Mouse (Mus musculus): Measurements from ENCODE around the gene Serpinb1b.
"Not testable (repeated sequence)": the region's sequence is repeated elsewhere in the genome, so short reads cannot be mapped to it uniquely, and the experiment has no call there.

Gene Serpinb1b

GRCm38 (mm10) chr13:33078056-33078705 lies at the start of gene Serpinb1b:
Serpinb1b (plus strand) TSS chr13:33078575.
- DNase-seq: no peak

DNA sequence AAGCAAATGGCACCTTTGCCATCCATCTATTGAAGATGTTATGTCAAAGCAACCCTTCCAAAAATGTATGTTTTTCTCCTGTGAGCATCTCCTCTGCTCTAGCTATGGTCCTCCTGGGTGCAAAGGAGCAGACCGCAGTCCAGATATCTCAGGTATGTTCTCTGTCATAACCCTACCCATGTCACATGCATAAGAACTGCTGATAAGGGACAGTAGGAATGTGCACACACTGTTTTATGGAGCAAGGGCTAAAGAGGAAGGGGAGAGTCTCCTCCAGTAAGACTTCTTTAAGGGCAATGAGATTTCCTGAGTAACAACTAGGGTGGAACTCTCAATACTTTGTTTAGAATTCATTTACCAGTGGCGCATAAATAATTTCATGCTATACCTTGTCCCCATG lies 48.9 kb upstream of the Serpinb1b start:
- not testable (repeated sequence) for DNase-seq

- no peak for DNase-seq
These were observed 48.1 kb upstream of the Serpinb1b start for GRCm38 (mm10) chr13:33030281-33030680.

DNA sequence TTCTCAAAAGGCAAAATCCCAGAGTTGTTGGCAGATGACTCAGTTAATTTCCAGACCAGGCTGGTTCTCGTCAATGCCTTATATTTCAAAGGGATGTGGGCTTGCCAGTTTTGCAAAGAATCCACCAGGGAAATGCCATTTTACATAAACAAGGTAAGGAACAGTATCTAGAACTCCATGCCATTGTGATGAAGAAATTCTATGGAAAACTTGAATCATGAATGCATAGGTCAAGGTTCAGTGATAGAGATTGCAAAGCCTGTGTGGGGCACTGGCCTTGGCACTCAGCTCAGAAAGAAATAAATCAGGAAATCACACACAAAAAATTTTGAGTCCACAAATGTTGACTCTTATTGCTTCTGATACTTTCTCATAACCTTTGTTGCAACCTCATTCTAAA lies 42.9 kb upstream of the Serpinb1b start:
- no peak for DNase-seq

GRCm38 (mm10) chr13:33043542-33043941 lies 34.8 kb upstream of the Serpinb1b start:
- DNase-seq: no peak

GRCm38 (mm10) chr13:33047234-33047633 lies 31.1 kb upstream of the Serpinb1b start:
- DNase-seq: no peak

GRCm38 (mm10) chr13:33048187-33048586 lies 30.2 kb upstream of the Serpinb1b start:
- DNase-seq: peak in 1 of 2 experiments; percentile 10

DNA sequence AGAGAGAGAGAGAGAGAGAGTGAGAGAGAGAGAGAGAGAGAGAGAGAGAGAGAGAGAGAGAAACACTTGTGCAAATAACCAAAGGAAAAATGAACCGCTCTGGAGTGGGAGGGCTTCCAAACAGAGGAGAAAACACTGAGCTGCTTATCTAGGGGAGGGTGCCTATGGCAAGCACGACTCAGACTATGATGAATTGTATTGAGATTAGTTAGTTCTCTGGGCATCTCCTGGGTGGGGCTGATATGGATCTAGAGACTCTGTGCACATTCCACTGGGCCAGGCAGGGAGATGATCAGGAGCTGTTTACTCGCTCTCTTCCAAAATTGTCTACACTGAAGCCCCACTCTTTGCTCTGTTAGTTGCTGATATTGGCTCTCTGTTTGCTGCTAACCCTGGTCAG lies 26.7 kb upstream of the Serpinb1b start:
- DNase-seq: no peak

- no peak for DNase-seq
These were observed 15.3 kb upstream of the Serpinb1b start for GRCm38 (mm10) chr13:33063048-33063447.

- no peak for DNase-seq
These were observed 10.9 kb upstream of the Serpinb1b start for GRCm38 (mm10) chr13:33067387-33067977.

GRCm38 (mm10) chr13:33068164-33068563 lies 10.2 kb upstream of the Serpinb1b start:
- no peak for DNase-seq

DNA sequence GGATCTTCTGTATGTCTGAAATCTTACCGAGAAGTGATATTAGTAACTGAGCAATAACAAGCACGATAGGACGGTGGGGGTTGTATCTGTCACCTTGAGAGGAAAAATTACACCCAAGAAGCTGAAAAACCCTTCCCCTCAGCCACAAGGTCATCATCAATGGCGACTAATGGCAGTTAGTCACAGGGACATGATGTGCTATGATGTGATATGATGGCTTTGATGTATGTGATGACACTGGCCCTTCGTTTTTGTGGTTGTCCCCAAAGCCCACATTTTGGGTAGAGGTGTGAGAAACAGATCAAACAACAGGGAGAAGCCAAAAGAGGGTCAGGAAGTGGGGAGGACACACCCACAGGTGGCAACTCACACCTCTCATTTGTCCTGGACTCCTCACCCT lies 6.6 kb upstream of the Serpinb1b start:
- no peak for DNase-seq

- DNase-seq: peak; percentile 16 to 49
These were observed 4.3 kb upstream of the Serpinb1b start for GRCm38 (mm10) chr13:33074029-33074428.

DNA sequence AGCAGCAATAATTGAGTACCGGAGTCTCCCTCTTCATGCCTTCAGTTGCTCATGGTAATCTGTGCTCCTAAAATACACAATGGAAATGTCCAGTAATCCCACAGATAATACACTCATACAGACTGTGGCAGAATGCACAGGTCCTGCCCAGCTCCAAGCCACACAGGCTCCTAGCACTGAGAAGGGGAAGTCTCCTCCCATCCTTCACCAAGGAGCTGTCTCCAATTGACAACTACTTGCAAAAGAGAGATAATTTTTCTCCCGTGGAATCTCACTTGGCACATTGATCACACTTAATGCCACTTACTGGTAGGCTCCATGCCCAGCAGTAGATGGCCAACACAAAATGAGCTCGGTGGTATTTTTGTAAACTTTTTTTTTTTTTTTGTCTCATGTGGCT lies 2.1 kb upstream of the Serpinb1b start:
- no peak for DNase-seq

- DNase-seq: peak in 1 of 2 experiments; percentile 27
These were observed 1.2 kb upstream of the Serpinb1b start for GRCm38 (mm10) chr13:33077026-33077685.

- no peak for DNase-seq
These were observed 1.0 kb downstream of the Serpinb1b start for GRCm38 (mm10) chr13:33079391-33079790.

DNA sequence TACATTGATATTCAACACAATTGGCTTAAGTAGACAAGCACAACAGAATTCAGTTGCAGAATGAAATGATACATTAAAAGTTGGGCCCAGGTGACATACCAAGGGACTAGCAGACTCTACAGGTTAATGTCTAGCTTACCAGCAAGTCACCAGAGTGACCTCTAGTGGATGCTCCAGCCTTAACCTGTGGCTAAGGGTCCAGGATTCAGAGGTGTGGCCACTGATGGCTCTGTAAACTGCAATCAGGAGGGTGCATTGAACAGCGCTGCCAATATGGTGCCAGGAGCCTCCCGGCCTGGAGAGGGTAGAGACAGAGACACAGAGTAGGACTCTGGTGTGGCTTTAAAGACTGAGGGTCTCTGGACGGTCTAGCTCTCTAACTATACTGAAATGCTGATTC lies 2.0 kb downstream of the Serpinb1b start:
- no peak for DNase-seq

DNA sequence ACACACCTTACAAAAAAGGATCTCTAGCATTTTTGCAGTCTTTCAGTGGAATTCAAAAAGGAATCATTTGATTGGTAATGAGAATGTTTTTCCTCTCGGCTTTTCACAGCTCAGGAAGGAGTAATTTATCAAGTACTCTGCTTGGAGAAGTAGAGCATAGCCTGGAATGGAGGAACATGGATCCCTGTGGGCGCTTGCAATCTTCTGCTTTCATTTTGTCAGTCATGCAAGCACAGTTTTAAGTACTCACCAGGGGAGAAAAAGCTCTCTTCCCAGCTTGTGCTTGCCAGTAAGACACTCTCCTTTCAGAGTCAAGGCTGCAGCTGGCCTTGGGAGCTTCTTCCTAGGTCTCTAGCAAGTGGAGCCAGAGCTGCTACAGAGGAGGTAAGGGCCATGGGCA lies 5.5 kb downstream of the Serpinb1b start:
- no peak for DNase-seq

DNA sequence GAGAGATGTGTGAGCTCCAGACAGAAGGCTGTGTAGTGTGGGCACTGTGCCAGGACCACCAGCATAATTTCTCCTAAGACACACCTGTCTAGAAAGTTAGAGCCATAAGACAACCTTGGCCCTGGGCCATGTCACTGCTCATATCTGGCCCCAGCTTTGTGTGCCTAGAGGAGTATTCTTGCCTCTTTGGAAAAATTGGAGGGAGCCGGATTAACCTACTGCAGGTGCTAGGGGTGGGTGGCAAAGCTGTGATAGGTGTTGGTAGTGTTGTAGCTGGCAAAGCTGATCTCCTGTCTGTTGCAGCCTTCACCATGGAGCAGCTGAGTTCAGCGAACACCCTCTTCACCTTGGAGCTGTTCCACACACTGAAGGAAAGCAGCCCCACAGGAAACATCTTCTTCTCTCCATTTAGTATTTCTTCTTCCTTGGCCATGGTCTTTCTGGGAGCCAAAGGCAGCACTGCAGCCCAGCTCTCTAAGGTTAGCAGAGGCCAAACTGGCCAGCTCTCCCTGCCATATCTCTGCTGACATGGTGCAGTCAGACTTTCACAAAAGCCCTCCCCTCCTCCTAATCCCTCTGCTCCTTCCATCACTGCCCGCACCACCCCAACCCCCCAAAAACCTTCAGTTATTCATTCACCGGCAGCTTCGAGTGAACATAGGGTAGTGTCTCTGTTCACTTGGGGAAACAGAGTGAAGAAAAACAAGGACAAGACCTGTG lies 6.8 kb downstream of the Serpinb1b start:
- no peak for DNase-seq

DNA sequence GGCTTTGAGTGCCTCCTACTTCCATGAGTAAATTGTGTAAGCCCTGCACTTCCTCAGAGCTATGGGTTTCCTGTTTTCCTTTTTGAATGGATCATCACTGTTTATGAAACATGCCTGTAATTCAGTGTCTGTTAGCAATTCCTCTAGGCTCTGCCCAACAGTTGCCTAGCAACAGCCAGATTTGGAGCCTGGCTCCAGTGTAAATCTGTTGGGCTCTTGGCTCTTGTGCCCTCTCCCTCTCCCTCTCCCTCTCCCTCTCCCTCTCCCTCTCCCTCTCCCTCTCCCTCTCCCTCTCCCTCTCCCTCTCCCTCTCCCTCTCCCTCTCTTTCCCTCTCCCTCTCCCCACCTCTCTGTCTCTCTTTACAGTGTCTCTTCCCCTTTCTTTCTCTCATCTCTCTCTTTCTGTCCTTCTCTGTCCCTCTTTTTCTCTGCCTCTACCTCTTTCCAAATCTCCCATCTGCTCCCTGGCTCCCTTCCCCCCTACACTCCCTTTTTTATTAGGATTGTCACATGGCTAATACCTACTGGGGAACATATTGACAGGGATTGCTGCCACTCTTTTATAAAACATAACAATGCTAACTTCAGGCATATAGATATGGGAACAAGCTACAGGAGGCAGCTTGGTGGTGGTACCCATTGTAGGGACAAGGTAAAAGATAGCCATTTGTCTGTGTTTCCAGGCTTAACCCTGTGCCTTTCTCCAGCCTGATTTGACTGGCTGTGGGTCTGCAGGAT lies 7.5 kb downstream of the Serpinb1b start:
- DNase-seq: no peak

DNA sequence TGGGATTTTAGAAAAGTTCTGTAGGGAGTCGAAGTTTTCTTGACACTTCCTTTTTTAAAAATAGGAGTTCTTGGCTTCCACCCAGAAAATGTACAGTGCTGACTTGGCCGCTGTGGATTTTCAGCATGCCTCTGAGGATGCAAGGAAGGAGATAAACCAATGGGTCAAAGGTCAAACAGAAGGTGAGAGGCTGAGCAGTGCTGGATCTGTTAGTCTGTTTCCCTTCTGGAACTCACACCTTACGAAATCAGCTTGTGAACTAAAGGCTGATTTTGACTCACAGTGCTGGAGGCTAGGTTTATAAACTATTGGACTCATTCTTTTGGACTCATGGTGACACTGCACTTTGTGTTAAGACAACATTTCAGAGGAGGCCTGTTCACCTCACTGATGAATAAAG lies 11.2 kb downstream of the Serpinb1b start:
- DNase-seq: no peak

- DNase-seq: no peak
These were observed 12.2 kb downstream of the Serpinb1b start for GRCm38 (mm10) chr13:33090546-33090945.

GRCm38 (mm10) chr13:33091306-33091705 lies 12.9 kb downstream of the Serpinb1b start:
- no peak for DNase-seq
